Mouse (Mus musculus) layer of hippocampus, adult 11-12 months (tissue): ENCODE measurements around the gene Glis3.
A peak's percentile ranks its signal among the peaks of the same experiment; 100 is the strongest.

ENCODE experiments used
- DNase-seq: peaks from one replicate; pipeline ENCODE4 v3.0.0; 2022; ENCODE audit warnings: low spot score

The Glis3 gene

DNA sequence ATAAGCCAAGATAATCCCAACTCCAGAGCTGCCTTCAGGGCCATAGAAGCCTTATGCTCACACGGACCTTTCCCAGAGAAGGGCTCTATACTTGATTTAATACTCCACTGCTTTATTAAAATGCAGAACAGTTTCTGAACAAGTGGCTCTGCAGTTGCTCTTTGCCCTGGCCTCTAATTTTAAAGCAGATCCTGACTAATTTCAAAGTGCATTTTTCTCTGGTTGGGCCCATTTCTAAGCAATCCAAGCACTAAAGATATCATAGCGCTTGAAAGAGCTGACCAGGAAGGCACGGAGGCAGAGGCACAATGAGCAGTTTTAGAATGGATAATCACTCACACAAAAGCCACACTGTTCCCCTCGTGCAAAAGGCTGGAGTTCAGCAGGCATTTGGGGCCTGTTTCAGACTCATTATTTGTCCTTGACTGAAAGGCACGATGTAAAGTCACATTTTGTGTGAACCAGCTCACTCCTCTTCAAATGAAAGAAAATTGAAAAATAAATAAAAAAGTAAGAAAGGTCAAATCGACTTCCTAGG is 202.5 kb downstream of the Glis3 start:
- no peak for DNase-seq

DNA sequence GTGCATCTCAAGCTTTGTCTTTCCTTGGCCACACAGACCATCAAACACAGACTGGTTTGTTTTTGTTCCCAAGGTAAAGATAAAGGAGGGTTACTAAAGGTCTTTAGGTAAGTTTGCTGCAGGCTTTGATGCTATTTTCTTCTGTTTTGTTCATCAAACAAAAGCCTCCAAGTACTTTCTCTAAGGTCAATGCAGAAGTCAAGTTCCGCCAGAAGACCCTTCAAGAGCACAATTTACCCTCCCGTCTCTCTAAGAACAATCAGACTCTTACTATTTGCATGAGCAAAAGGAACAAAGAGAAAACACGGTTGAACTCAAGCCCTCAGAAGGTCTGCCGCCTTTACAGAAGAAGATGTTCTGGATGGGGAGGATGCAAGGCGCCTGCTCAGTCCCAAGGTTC is 206.3 kb downstream of the Glis3 start:
- no peak for DNase-seq

DNA sequence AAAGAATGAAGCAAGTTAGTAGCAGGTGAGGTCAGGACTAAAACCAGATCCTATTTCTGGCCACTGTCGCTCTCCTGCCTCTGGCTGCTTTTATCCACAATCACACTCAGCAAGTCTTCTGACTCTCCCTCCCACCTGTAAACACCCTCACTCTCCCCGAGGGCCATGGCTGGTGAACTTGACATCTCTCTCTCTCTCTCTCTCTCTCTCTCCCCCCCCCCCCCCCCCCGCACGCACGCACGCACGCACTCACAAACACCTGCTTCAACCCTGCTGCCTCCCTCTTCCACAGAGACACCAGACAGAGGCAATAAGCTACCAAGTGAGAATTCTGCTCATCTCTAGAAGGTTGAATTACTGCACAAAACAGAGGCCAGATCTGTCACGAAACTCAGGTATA is 208.7 kb downstream of the Glis3 start:
- DNase-seq: no peak

DNA sequence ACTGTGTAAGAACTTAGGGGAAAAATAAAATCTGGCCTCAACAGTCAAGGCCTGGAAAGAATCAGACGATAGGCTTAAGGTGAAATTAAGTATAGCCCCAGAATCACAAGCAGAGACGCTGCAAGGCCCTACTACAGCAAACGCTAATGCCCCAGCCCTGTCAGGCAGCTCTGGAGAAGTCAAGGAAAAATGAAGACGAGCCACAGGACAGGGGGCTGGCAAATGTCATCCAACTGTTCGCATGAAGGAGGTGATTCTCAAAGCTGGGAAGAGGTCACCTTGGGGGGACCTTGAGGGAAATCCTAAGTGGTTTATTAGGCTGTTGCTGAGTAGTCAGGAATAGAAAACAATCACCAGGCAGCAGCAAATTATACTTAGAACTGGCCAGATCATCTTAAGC is 214.1 kb downstream of the Glis3 start:
- no peak for DNase-seq

DNA sequence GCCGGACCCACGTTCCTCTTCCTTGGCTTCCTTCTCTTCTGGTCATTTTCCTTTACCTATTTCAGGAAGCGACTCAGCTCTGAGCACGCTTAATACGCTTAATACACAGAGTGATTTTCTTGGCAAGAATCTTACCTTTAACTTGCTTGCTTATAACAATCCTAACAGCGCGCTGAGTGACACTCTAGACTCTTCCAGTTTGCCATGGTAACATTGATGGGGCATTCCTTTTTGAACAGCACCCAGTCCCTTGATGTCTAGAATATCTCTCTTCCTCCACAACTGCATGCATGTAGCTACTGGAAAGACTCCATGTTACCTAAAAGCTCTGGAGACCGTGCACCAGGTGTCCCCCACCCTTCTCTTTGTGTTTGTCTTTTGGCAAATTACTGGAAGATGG is 225.5 kb downstream of the Glis3 start:
- no peak for DNase-seq

DNA sequence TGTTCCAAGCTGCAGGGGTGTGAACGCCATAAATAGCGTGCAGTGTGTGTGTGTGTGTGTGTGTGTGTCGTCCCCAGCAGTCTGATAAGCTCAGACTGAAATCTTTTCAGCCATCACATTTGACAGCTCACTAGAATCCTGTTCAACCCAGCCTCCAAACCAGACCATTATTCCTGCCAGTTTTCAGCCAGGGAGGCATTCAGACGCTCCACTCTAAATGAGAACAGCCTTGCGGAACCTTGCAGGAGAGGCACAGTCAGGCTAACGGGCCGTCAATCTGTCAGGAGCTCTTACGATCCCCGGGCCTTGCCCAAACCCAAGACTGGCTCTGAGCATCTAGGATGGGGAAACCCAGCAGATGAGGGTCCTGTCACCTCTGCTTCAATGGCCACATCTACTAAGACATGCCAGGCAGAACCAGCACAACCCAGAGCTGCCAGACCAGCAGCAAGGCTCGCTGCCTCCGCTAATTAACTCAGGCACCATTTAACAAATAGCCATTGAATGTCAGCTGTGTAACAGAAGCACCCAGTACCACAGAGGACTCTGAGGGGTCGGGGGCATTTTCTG is 226.8 kb downstream of the Glis3 start:
- DNase-seq: peak; percentile 33

DNA sequence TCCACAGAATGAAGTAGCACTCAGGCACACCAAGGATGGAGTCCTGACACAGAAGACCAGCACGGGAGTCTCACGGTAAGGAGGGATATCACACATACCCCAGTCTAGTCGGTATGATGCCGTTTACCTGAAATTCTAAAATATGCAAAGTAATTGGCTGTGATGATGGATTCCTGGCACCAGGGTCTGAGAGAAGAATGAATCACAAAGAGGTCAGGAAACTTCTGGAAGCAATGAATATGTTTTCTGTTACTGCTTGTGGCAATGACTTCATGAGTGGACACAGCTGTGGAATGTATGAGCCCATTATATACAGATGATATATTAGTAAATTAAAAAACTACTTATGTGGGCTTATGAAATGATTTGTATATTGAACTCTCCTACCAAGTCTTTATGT is 231.1 kb downstream of the Glis3 start:
- no peak for DNase-seq

DNA sequence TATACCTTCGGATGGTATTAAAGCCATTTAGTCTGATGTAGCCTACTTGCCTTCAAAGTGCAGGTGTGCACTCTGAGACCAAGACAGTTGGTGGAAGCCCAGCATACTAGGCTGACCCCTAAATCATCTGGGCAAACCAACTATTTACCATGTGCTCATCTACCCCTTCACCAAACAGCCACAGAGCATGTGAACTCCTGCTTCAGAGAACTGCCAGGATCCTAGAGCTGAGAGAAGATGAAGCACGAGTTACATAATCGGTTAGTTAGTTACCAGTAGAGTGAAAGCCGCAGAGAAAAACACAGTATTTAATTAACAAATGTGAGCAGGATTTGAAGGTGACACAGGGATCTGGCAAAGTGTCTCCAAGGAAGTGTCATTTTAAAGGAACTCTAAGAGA is 237.7 kb downstream of the Glis3 start:
- no peak for DNase-seq

DNA sequence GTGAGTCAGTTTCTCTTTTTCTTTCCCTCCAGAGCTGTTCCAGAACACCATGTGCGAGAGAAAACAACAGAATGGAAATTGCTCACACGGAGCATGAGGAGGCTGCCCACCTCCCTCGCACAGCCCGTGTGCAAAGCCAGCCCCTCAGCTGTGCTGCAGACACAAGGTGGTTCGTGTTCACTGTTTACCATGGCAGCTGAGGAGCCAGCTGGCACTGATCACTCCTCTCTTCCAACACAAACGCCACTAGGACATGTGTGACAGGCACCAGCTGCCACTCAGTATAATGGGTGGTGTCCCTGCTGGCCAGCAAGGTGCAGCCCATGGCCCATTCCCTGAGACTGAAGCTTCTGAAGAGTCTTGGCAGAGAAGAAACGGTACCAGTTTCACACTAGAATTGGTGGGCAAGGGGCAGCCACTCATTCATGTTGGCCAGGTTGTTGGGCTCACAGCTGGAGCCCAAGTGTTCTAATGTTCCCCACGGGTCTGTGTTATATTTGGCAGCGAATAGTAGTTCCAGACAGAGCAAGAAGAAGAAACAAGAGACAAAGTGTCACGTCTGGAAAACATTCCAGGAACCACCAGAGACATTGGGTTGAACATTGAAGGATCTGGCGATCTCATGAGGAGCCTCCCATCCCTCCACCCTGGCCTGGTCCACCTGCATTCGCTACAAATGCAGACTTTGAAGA is 243.3 kb downstream of the Glis3 start:
- DNase-seq: peak; percentile 80

DNA sequence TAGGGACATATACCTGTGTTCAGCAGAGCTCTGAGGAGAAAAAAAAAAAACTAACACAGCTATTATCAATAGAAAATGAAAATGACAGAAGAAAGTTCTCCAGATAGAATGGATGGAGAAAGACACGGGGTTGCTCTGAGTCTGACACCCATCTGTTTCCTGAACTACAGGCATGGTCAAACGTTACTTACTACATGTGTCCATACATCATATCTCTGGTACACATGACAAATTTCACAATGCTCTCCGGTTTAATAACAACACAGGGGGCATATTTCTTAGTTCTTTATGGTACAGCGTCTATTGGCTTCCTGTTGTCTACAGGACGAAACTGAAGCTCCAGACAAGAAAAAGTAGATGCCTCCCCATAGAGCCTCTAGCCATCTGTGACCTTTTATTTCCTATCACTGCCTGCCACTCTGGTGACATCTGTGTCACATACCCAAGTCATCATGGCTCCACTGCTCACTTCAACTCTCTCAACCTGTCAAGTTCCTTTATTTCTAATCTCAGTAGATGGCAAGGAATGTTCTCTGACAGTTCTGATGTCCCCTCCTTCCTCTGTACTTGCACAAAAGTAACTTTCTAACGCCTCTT is 251.6 kb downstream of the Glis3 start:
- no peak for DNase-seq

DNA sequence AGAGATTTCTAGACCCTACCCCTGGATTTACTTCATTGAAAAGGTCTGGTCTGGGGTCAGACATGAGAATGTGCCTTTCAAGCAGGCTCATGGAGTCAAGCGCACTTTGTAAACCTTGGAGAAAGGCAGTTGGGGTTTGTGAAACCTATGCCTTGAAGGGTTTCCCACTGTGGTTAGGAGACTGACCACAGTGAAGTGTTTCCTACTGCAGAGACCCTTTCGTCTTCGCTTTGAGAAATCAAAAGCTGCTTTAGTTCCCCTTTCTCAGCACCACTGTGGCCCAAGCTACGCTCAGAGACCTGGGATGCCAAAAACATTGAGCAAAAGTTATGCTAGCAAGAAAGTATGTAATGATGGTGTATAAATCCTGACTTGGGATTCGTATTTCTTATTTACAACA is 255.7 kb downstream of the Glis3 start:
- no peak for DNase-seq

DNA sequence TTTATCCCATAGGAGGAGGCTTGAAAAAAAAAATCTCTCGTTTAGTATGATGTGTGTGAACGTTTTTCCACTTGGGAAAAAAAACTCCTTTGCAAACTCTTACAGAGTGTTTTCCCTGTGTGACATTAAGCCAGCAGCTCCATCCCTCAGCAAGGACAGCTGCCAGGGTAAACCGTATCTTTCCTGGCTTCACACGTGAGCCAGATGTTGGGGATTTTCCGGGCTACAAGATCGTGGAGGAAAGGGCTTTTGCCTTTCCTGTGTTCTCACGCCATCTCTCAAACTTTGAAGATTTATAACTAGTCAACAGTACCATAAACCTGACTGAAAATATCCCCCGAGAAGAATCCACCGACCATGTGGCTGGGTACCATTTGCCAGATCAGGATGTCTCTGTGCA is 256.9 kb downstream of the Glis3 start:
- DNase-seq: no peak

DNA sequence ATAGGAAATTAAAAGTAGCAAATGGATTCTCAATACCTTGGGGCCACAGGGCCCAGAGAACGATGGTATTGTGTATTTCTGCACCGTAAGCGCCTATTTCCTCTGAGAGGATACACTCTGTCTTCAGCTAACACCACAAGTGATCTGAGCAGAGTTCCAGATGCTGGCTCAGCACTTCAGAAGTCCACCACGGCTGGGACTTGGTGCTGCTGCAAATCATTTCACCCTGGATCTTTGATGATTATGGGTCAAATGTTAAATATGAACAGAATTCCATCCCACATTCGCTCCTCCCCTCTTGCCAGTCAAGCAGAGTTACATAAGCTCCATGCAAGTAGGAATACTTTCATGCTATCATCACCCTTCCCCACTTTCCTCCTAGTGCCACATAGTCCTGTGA is 263.8 kb downstream of the Glis3 start:
- no peak for DNase-seq

DNA sequence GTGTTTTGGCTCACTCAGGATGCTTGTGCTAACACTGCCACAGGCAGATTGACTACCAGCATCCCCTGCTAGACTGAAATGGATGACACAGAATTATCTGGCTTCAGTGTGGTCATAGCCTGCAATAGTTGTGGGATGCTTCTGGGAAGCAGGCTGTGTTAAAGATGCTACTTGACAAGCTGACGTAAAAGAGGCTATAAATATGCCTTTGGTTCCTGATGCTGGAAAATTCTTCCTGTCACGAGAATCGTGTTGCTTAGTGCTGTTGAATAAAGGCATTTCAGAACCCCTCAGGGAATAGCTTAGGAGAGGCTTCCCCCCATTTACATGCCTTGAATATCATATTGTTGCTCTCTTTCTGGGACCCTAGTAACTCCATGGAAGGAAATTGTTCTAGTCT is 271.1 kb downstream of the Glis3 start:
- DNase-seq: no peak

DNA sequence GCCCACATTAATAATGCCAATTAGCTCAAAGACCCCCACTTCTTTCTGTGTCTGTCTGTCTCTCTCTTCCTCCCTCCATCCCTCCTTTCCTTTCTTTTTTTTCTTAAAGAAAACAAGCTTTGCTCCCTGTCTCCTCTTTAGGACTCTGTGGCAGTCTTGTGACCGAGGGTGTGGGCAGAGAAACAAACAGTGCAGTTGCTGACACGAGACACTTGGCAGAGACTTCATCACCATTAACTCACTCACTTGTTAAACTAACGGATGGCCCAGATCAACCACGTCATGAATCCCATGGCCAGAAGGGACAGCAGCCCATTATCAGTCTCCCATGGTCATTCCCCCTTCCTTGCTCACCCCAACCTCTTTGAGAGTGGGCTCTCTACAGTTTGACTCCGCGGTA is 276.9 kb downstream of the Glis3 start:
- DNase-seq: no peak

DNA sequence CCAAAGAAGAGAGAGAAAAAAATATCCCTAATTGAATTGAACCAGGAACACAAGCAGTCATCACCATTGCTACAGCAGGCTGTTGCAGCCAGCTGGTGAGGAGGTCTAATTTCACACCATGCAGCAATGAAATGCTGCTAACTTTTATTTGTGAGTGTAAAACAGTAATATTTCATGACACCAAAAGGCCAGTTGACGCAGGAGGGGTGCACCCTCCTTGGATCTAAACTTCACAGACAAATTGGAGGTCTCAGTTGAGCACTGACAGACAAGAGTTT is 284.4 kb downstream of the Glis3 start:
- DNase-seq: no peak

DNA sequence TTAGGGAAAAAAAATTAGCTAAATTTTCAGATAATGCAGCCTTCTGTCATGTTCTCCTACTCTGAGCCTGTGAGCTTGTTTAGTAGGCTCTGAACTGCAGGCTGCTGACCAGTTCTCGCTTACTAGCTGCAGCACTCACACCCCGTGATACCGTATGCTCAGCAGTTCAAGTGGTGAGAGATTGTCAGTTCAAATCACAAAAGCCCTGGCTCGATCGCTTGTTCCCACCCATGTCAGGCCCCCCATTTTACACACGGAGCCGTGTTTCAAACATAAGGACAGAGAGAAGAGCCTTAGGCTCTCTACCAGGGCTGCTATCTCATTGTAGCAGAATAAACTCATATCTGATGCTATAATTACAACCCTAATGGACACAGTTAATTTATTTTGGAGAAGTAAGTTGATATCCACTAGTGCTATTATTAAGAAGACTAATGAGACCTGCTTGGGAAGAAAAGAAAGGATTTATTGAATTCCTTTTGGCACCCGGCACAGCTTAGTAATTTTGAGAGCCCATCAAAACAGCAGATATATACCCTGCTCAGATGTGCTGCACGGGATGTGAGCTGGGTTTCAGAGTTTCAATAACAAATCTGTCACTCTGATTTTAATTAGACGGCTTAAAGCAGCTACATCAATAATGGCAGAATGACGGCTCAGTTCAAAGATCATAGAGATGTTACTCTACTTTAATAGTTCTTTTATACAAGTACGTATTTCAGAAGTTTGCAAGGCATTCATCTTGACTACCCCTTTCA is 284.9 kb downstream of the Glis3 start:
- peak; percentile 40 for DNase-seq

DNA sequence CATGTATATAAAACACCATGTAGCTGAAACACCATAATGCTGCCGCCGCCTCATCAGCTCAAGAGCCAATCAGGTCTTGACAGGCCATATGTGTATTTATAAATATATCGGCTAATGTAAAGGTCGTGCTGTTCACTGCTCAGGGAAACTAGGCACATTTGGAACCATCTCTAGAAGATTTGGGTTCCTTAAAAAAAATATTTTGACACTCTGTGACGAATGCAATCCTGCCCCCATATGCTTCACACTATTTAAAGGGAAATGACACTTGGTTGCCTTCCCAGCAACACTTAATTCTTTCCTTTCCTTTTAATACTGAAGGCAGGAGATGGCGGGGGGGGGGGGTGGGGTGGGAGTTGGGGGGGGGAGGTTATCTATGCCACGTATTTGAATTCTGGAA is 286.1 kb downstream of the Glis3 start:
- DNase-seq: no peak

DNA sequence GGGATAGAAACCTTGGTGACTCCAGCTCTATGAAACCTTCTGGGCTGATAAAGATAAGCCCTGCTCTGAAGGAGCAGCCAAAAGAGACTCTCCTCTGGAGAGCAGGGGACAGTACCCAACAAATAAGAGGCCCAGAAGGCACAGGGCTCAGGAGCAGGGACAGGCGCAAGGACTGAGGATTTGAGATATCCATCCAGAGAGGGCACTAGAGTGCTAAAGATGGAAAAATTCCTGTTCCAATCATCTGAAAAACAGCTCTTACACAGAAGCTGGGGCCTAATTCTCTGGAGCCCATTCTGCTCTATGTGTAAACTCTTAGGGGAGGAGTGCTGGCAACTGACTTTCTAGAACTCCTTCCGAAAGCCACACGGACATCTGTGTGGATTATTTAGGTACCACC is 287.0 kb downstream of the Glis3 start:
- no peak for DNase-seq

DNA sequence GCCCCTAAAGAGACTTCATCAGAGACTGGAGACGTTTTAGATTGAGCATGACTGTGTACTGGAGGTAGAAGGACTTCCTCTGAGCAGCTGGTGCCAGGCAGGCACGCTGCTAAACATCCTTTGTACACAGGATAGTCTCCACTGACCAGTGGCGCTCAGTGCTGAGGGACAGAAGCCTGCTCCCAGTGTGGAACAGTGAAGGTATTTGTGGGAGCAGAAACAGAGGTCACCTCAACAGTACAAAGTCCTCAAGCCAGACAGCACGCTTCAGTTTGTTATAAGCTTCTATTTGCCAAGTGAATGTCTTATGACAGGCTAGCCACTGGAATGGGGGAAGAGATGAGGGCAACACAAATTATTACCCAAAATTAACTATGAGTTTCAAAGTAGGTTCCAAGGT is 289.0 kb downstream of the Glis3 start:
- no peak for DNase-seq

DNA sequence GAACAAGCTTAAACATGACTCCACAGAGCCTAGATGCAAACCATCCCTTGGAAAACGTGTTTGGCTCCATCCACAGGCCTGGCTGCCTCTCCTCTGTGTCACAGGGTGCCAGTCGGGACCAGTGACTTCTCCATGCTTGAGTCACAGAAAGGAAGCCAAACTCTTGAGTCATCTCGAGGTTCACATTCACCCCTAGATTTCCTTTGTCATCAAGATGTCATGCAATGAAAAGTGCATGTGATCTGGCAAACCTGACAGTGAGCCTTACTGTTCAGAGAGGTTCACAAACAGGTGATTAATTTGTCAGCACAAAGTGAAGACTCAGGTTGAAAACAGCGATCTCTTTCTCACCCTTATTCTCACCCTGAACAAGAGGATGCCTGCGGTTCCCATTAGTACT is 290.7 kb downstream of the Glis3 start:
- DNase-seq: no peak

DNA sequence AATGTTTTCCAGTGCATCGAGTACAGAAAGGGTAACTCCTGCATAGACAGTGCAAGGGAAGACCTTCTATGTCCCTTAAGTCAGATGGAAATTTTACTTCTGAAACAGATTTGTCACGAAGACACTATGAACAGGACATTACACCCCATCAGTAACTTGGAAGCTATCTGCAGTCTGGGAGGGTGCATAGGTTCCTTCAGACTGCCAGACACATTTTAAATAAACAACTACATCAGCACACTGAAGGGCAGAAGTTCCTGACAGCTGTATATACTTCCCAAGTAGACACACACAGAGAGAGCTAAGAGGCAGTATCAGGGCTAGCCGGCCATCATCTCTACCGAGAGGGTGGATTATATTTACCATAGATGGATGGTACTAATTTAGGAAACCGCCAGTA is 296.5 kb downstream of the Glis3 start:
- DNase-seq: no peak
